Mouse (Mus musculus) neural tube, postnatal 0 days (tissue): ENCODE measurements around the gene Spag8. TPM values are rescaled to one million over a fixed set of nuclear protein-coding genes. Genes with fewer than 3 reads are reported as not detected.

Experiments
- microRNA-seq: library from miRNA; unstranded; fragments of <30 nt; microRNA quantifications from one replicate; pipeline ENCODE4, GENCODE M21; 2016
- polyA plus RNA-seq: library from polyadenylated mRNA; unstranded; fragments of >200 nt; fragmentation: Nextera tagmentation; extraction: Ambion mirVana; gene quantifications from 2 replicates; pipeline ENCODE4 v1.2.1, GENCODE M21; 2015

Gene Spag8
- 5.6 and 5.7 TPM in 2 replicates for polyA plus RNA-seq

GRCm38 (mm10) chr4:43653161-43654015, at the start of gene Spag8:
Gene Spag8, minus strand, starts transcription at chr4:43653594.

GRCm38 (mm10) chr4:43700707-43701106, 47.3 kb upstream of the Spag8 start, which contains the start of gene Olfr70:
Gene Olfr70, minus strand, starts transcription at chr4:43700807.

GRCm38 (mm10) chr4:43668782-43669427, 15.5 kb upstream of the Spag8 start, which contains the start of the genes Tmem8b and Fam221b:
Gene Tmem8b, plus strand, starts transcription at chr4:43668971.
Gene Fam221b, minus strand, starts transcription at chr4:43669145.

GRCm38 (mm10) chr4:43656339-43657109, 3.1 kb upstream of the Spag8 start, which contains the start of gene Hint2:
Gene Hint2, minus strand, starts transcription at chr4:43656466.

GRCm38 (mm10) chr4:43631046-43631955, 22.1 kb downstream of the Spag8 start, which contains the start of gene Npr2:
Gene Npr2, plus strand, starts transcription at chr4:43631935.

Small RNA genes within 50 kb of the gene (microRNA-seq; reads per million reads assigned to microRNA genes)
- not detected for gene Gm25262

Other genes starting within 250 kb of the Spag8 start
- gene Fam166b, start 224.5 kb downstream of the Spag8 start, polyA plus RNA-seq: 3.3 and 4.0 TPM in 2 replicates
- gene Tesk1, start 211.7 kb downstream of the Spag8 start, polyA plus RNA-seq: 23.4 and 24.1 TPM in 2 replicates
- gene Cd72, start 199.0 kb downstream of the Spag8 start, polyA plus RNA-seq: 3.3 and 5.4 TPM in 2 replicates
- gene Sit1, start 169.9 kb downstream of the Spag8 start, polyA plus RNA-seq: not detected in 2 replicates
- gene Ccdc107, start 160.7 kb downstream of the Spag8 start, polyA plus RNA-seq: 110 and 113 TPM in 2 replicates
- 2.9 and 3.9 TPM in 2 replicates for gene Arhgef39, start 153.9 kb downstream of the Spag8 start, polyA plus RNA-seq
- 0.23 and 0.37 TPM in 2 replicates for gene Car9, start 146.6 kb downstream of the Spag8 start, polyA plus RNA-seq
- 10.8 and 12.2 TPM in 2 replicates for gene Tpm2, start 129.8 kb downstream of the Spag8 start, polyA plus RNA-seq
- 77.3 and 93.8 TPM in 2 replicates for gene Creb3, start 91.3 kb downstream of the Spag8 start, polyA plus RNA-seq
- 75.4 and 77.1 TPM in 2 replicates for gene Tln1, start 90.9 kb downstream of the Spag8 start, polyA plus RNA-seq
- 12.9 and 14.9 TPM in 2 replicates for gene Rgp1, start 74.9 kb downstream of the Spag8 start, polyA plus RNA-seq
- 48.6 and 54.6 TPM in 2 replicates for gene Gba2, start 74.7 kb downstream of the Spag8 start, polyA plus RNA-seq
- gene Msmp, start 69.1 kb downstream of the Spag8 start, polyA plus RNA-seq: 0.38 and 2.0 TPM in 2 replicates
- gene Npr2, start 21.7 kb downstream of the Spag8 start, polyA plus RNA-seq: 10.6 and 12.2 TPM in 2 replicates
- gene Hint2, start 2.9 kb upstream of the Spag8 start, polyA plus RNA-seq: 88.3 and 108 TPM in 2 replicates
- 10.1 and 10.2 TPM in 2 replicates for gene Tmem8b, start 15.4 kb upstream of the Spag8 start, polyA plus RNA-seq
- gene Fam221b, start 15.6 kb upstream of the Spag8 start, polyA plus RNA-seq: 1.6 and 2.0 TPM in 2 replicates
- not detected in 2 replicates for gene Olfr70, start 47.2 kb upstream of the Spag8 start, polyA plus RNA-seq
- not detected in 2 replicates for gene Olfr71, start 56.7 kb upstream of the Spag8 start, polyA plus RNA-seq
- 1.1 and 1.3 TPM in 2 replicates for gene Hrct1, start 73.6 kb upstream of the Spag8 start, polyA plus RNA-seq
- gene Spaar, start 76.4 kb upstream of the Spag8 start, polyA plus RNA-seq: 0.14 and 0.17 TPM in 2 replicates
- not detected in 2 replicates for gene Olfr159, start 117.4 kb upstream of the Spag8 start, polyA plus RNA-seq
- not detected in 2 replicates for gene Olfr156, start 170.3 kb upstream of the Spag8 start, polyA plus RNA-seq
- not detected in 2 replicates for gene Olfr157, start 186.6 kb upstream of the Spag8 start, polyA plus RNA-seq
- not detected in 2 replicates for gene Olfr155, start 198.0 kb upstream of the Spag8 start, polyA plus RNA-seq
- gene Reck, start 221.9 kb upstream of the Spag8 start, polyA plus RNA-seq: 5.6 and 5.7 TPM in 2 replicates